Mouse (Mus musculus) layer of hippocampus, adult 2 months (tissue): ENCODE measurements around the gene Rnase13. TPM values are rescaled to one million over a fixed set of nuclear protein-coding genes. Genes with fewer than 3 reads are reported as not detected.
"Not testable (repeated sequence)": the region's sequence is repeated elsewhere in the genome, so short reads cannot be mapped to it uniquely, and the experiment has no call there.

Experiments used
- DNase-seq, 2 experiments: peaks; one replicate each; pipeline ENCODE4 v3.0.0; 2022; ENCODE audit warnings: low spot score in 2 of 2
- H3K27ac ChIP-seq: fragments of 200-600 bp; 2 replicates; pipeline ENCODE4 v1.8.1; 2022
- H3K4me3 ChIP-seq: fragments of 200-600 bp; 2 replicates; pipeline ENCODE4 v1.8.1; 2022; ENCODE audit warnings: mild to moderate bottlenecking
- CTCF ChIP-seq: fragments of 200-600 bp; conservative IDR thresholded peaks from 2 replicates; pipeline ENCODE4 v1.8.1; 2022; ENCODE audit warnings: antibody characterized with exemption, mild to moderate bottlenecking, moderate library complexity
- long read RNA-seq, 2 experiments: library from polyadenylated mRNA; stranded (forward); transcript quantifications; one replicate each; pipeline ENCODE4 v2.0.0; 2021; ENCODE audit warnings: borderline mapping rate in 2 of 2
- total RNA-seq, 2 experiments: library from RNA; stranded (reverse); gene quantifications; 2 replicates each; pipeline ENCODE4 v1.2.3; 2021

Rnase13 gene
- not detected for total RNA-seq
- long read RNA-seq, experiment 1: 0 reads
- long read RNA-seq, experiment 2: 0 reads

DNA sequence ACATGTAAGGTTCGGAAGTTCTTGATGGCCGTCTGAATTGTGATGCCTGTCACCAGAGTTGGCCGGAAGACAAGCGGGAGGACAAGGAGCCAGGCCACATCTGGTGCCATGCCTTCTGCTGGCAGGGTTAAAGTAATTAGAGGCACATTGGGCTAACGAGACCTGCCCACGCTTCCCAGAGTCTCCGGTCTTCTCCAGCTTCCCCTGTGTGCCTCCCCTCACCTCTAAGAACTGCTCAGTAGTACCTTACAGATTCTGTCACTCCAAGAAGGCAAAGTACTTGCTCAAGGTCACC, at the start of gene Rnase13:
Gene Rnase13, minus strand, starts transcription at position 203 of the 295 bp plus-strand sequence.
- Histone ChIP-seq H3K4me3 (no peak within 1 kb of the TSS), H3K27ac (peak within 1 kb of the TSS; percentile 86)
- TF ChIP-seq CTCF: no peak
- no peak for DNase-seq

DNA sequence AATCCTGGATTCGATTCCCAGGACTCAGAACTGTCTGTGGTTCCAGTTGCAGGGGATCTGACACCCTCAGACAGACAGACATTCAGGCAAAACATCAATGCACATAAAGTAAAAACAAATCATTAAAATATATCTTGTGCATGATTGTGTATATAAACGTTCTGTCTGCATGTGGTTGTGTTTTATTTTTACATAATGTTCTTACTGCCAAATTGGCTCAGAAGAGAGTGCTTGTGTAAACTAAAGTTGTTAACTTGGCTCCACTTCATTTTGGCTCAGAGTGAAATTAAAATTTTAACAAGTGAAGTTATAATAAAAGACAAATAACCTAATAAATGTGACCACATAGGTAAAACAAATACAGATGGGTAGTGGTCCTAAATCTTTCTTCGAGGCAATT, 44.8 kb upstream of the Rnase13 start:
- no peak for TF ChIP-seq CTCF
- DNase-seq: no peak
- H3K27ac ChIP-seq: no peak overlapping the region
- no peak overlapping the region for H3K4me3 ChIP-seq

DNA sequence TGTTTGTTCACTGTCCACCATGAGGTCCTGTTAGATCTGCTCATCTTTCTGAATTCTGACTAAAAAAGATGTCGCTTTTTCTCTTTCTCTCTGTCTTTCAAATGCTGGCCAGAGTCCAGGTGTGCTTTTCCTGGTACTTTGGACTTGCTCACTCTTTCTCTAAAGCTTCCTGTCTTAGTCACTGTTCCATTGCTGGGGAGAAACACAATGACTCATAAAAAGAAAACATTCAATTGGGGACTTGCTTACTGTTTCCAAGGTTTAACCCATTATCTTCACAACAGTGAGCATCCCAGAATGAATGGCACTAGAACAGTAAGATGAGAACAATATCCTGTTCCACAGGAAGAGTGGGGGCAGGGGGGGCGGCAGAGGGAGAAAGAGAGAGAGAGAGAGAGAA, 37.7 kb upstream of the Rnase13 start:
- TF ChIP-seq CTCF: no peak
- H3K27ac ChIP-seq: no peak overlapping the region
- no peak for DNase-seq
- no peak overlapping the region for H3K4me3 ChIP-seq

DNA sequence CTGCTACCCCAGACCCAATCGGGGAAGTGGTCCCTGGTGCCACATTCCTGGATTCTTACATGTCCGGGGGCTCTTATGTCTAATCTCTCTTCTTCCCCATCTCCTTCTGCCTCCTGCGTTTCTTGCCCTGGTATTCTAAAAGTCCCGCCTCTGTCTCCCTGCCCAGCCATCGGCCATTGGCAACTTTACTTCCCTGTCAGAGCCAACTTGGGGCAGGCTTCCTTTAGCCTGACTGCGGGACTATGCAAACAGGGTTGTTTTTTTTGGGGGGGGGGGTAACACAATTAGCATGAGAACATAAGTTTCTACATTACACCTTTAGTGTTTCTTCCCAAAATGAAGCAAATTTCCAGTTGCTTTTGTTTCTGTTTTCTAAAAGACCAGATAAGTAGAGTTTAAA, 20.8 kb upstream of the Rnase13 start:
- DNase-seq: no peak
- no peak for TF ChIP-seq CTCF
- no peak overlapping the region for H3K27ac ChIP-seq
- no peak overlapping the region for H3K4me3 ChIP-seq

DNA sequence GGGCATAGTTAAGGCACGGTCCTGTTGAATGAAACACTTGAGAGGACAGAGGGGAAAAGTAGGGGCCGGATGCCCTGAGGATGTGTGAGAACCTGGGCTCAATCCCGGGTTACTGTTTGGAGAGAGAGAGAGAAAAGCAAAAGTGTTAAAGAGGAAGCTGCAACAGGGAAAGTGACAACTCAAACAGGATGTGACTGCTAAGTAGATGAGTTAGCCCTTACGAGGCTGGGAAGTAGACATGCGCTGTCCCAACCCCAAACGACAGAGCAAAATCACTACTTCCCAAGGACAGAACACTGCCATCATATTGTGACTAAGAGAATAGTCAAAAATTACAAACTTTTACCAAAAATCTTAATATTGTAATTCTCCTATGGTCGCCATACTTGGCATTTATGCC, 19.7 kb upstream of the Rnase13 start:
- Histone ChIP-seq H3K4me3 (no peak overlapping the region), H3K27ac (no peak overlapping the region)
- no peak for TF ChIP-seq CTCF
- no peak for DNase-seq

DNA sequence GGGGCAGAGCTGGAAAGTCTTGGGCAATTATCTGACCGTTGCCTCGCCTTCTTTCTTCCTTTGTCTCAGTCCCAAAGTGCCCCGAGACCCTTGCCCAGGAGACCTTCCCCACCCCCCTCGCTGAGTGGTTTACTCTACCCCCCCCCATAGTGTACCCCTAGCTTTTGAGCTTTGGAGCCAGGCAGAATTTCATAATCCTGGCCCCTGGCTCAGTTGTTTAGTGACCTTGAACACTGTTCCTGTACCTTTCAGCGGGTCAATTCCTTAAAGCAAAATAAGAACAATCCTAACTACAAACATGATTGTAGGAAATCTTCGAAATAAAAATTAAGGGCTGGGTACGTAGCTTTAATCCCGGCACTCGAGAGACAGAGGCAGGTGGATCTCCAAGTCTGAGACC, 19.0 kb upstream of the Rnase13 start:
- no peak for TF ChIP-seq CTCF
- Histone ChIP-seq H3K27ac (no peak overlapping the region), H3K4me3 (no peak overlapping the region)
- no peak for DNase-seq

DNA sequence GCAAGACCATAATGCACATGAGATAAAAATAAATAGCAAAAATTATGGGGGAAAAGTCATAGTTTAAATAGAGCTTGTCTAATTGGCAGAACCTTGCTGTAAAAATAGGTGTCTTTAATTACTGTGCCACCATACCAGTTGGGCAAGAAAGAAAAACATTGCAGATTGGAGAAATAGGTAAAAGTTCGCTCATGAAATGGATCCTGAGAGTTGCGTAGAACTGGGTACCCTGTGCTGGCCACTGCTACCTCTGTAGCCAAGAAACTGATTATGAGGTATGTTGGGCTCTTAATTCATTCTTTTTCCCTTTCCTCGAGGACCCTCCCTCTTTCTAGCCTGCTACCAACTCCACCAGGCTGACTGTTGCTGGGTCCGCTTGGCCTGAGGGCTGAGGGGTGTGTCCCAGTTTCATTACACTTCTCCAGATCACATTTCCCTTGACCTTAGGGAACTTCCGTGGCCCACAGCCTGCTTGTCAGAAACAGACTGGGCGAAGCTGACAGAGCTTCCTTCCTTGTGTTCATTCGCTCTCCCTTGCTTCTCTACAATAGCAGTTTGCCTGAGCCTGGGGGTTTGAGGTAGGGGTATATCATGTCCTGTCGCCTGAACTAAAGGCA, 18.5 kb upstream of the Rnase13 start:
- no peak overlapping the region for H3K27ac ChIP-seq
- H3K4me3 ChIP-seq: no peak overlapping the region
- TF ChIP-seq CTCF: no peak
- no peak for DNase-seq

DNA sequence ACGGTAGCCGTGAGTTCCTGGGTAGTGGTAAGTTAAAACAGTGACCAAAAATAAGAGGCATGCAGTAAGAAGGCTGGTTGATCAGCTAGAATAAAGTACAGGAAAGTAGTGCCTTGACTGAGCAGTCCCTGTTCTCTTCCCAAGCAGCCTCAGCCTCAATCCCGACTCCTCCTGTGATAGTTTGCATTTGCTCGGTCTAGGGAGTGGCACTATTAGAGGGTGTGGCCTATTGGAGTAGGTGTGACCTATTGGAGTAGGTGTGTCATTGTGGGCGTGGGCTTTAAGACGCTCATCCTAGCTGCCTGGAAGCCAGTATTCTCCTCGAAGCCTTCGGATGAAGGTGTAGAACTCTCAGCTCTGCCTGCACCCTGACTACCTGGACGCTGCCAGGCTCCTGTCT, 16.4 kb upstream of the Rnase13 start:
- DNase-seq: no peak
- H3K27ac ChIP-seq: no peak overlapping the region
- H3K4me3 ChIP-seq: no peak overlapping the region
- no peak for TF ChIP-seq CTCF

DNA sequence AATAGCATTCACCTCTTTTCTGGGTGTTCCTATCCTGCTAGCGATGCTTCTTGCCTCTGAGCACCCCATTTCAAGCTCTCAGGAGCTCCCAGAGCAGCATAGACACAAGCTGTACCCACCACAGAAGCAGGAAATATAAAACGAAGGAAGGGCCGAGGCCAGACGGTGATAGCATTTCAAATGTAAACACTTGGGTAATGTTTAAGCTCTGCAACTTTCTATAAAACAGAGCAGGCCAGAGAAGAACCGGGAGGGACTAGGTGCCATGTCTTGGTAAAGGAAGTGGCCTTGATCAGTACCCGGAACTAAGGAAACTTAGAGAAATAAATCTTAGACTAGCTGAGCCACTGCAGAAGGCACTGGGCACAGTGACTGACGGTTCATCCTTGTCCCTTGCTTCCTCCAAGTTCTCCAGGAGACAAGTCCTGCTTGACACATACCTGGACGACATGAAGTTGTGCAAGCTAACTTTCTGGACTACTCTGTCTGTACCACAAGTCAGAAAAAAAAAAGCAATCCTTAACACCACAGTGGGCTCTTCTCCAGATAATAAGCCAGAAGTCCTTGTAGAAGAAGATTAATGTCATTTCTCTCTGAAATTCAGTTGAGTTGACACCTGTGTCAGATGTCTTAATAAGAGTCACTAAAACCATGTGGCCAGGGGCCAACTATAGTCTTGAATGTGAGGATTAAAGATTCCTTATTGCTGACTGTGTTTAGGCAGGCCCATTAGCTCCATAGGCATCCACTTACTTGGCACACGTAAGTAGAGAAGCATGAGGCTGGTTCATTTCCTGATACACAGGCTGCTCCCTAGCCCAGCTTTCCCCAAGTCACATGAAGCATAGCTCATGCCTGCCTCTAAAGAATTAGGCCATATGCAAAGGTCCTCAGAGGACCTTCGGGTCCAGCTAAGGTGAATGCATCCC, 9.8 kb upstream of the Rnase13 start:
- no peak for TF ChIP-seq CTCF
- Histone ChIP-seq H3K27ac (no peak overlapping the region), H3K4me3 (no peak overlapping the region)
- no peak for DNase-seq

DNA sequence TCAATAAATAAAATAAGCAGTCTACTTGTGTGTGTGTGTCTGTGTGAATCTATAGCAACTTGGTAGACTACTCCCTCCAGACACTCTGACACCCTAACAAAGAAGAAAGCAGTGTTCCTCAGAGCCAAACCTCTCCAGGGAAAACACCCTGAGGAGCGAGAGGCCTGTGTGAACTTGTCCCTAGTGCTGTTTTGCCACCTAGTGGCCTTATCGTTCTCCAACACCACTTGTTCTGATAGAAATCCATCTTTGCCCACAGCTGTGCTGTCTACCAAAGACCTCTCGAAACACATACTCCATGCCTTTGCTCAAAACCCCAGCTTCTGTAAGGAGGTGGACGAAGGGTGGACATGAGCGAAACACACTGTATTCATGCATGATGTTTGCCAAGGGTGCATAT, 8.3 kb upstream of the Rnase13 start:
- H3K4me3 ChIP-seq: no peak overlapping the region
- peak overlapping the region; percentile 89 for H3K27ac ChIP-seq
- peak; percentile 87 for TF ChIP-seq CTCF
- DNase-seq: peak; percentile 66 to 72

DNA sequence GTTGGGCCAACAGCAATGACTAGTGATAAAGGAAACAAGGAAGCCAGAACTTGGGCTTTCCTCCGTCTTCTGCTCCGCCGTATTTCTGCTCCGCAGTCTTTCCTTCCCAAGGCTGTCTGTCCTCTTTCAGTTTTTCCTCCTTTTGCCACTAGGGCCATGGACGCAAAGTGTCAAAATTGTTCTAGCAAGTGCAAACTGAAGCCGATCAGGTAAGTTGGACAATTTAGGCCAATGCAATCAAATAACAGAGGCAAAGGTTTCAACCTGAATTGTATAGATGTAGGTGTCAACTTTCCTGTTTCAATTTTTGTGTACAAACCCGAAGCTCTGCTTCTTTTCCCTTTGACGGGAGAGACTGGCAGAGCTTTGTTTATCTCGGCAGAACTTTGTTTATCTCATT, 7.4 kb upstream of the Rnase13 start:
- no peak for DNase-seq
- H3K4me3 ChIP-seq: no peak overlapping the region; the same call in 1 of the 2 replicates
- TF ChIP-seq CTCF: peak; percentile 51
- H3K27ac ChIP-seq: peak overlapping the region; percentile 89

DNA sequence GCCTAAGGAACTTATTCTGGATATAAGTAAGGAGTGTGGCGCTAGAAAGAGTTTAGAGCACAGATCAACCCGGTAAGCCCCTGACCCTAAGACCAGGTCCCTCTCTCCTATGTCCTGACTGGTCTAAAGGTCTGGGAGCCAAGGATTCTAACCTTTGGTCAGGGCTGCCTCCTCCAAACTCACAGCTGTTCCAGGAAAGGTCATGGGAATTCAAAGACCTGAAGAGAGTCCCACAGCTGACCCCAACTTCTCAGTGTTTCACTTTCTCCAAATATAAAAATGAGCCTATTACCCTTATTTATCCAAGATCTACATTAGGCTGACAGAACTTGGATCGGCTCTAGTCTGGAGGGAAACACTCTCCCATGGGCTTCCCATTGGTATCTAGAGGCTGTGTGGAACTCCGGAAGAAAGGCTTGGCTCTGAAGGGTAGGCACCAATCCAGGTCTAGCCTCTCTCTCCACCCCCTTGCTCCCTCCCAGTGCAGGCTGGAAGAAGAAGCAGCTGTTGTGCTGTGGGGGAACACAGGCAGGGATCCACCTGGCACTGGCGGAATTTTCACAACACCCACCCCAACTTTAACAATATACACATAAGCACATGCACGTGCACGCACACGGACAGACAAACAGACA, 6.9 kb upstream of the Rnase13 start:
- H3K27ac ChIP-seq: peak overlapping the region; percentile 89
- DNase-seq: peak; percentile 64 to 73
- TF ChIP-seq CTCF: no peak
- no peak overlapping the region; the same call in 1 of the 2 replicates for H3K4me3 ChIP-seq

DNA sequence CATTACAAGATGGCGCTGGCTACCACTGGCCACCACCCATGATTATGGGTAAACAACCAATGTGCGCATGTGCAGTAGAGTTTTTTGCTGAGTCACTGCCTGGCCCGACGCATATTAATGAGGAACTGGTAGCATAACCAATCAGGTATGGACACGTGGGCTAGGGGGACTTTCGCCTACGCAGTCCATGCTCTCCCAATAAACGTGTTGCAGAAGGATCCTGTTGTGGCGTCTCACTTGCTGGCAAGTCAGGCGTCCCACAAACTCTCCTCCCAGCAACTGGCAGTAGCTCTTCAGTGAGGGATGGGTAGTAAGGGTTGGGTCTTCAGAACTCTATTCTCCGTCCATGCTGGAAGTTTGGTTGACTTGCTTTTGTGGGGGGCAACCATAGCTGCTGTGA, 4.4 kb upstream of the Rnase13 start:
- not testable (repeated sequence) for H3K4me3 ChIP-seq, H3K27ac ChIP-seq, DNase-seq

DNA sequence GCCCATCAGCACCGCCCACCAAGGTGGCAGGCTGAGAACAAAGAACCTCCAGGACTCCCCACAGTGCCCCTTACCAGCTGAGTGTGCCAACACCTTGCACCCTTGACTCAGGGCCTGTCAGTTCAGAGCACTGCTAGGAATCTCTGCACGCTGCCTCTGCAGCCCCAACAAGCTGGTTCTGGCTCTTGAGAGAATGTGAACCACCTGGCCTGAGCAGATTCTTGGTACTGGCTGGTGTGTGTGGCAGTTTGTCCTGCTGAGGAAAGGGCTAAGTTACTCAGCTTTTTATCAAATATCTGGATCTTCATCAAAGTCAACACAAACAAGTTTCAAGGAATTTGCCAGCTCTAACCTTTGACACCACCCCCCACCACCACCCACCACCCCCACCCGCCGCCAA, 919 bp upstream of the Rnase13 start:
- DNase-seq: no peak
- TF ChIP-seq CTCF: no peak
- no peak overlapping the region for H3K4me3 ChIP-seq
- peak overlapping the region; percentile 86 for H3K27ac ChIP-seq
